Mouse (Mus musculus): Measurements from ENCODE around the gene 1700088E04Rik.

The 1700088E04Rik gene

GRCm38 (mm10) chr15:79101531-79101930 is 39.5 kb downstream of the 1700088E04Rik start:
- DNase-seq (ENCODE audit: low read depth in 2 of 2, low spot score in 2 of 2), result no peak

GRCm38 (mm10) chr15:79100391-79100790 is 40.7 kb downstream of the 1700088E04Rik start:
- DNase-seq (ENCODE audit: low read depth in 2 of 2, low spot score in 2 of 2), result no peak

- DNase-seq (ENCODE audit: low read depth in 2 of 2, low spot score in 2 of 2), result no peak
Observed at GRCm38 (mm10) chr15:79099456-79099855, 41.6 kb downstream of the 1700088E04Rik start.

GRCm38 (mm10) chr15:79098868-79099267 is 42.2 kb downstream of the 1700088E04Rik start:
- DNase-seq (ENCODE audit: low read depth in 2 of 2, low spot score in 2 of 2), result no peak

- no peak for DNase-seq (ENCODE audit: low read depth in 2 of 2, low spot score in 2 of 2)
Observed at GRCm38 (mm10) chr15:79098220-79098619, 42.8 kb downstream of the 1700088E04Rik start.

GRCm38 (mm10) chr15:79097611-79098025 is 43.4 kb downstream of the 1700088E04Rik start:
- no peak for DNase-seq (ENCODE audit: low read depth in 2 of 2, low spot score in 2 of 2)

- no peak for DNase-seq (ENCODE audit: low read depth in 2 of 2, low spot score in 2 of 2)
Observed at GRCm38 (mm10) chr15:79097135-79097534, 43.9 kb downstream of the 1700088E04Rik start.

GRCm38 (mm10) chr15:79096556-79096955 is 44.5 kb downstream of the 1700088E04Rik start:
- no peak for DNase-seq (ENCODE audit: low read depth in 2 of 2, low spot score in 2 of 2)

GRCm38 (mm10) chr15:79095483-79095882 is 45.6 kb downstream of the 1700088E04Rik start:
- no peak for DNase-seq (ENCODE audit: low read depth in 2 of 2, low spot score in 2 of 2)

GRCm38 (mm10) chr15:79093083-79093839 is 47.8 kb downstream of the 1700088E04Rik start:
- DNase-seq (ENCODE audit: low read depth in 2 of 2, low spot score in 2 of 2), result no peak

GRCm38 (mm10) chr15:79092284-79092683 is 48.8 kb downstream of the 1700088E04Rik start:
- no peak for DNase-seq (ENCODE audit: low read depth in 2 of 2, low spot score in 2 of 2)

- DNase-seq (ENCODE audit: low read depth in 2 of 2, low spot score in 2 of 2), result no peak
Observed at GRCm38 (mm10) chr15:79079567-79079966, 61.5 kb downstream of the 1700088E04Rik start.
